Mouse (Mus musculus): Measurements from ENCODE around the gene Gstcd. TPM values are rescaled to one million over a fixed set of nuclear protein-coding genes. Genes with fewer than 3 reads are reported as not detected.
A peak's percentile ranks its signal among the peaks of the same experiment; 100 is the strongest.

The Gstcd gene
- 1 to 10 TPM; 2.5 to 4.0 TPM for polyA plus RNA-seq (2017; shearing (Covaris generic))

DNA sequence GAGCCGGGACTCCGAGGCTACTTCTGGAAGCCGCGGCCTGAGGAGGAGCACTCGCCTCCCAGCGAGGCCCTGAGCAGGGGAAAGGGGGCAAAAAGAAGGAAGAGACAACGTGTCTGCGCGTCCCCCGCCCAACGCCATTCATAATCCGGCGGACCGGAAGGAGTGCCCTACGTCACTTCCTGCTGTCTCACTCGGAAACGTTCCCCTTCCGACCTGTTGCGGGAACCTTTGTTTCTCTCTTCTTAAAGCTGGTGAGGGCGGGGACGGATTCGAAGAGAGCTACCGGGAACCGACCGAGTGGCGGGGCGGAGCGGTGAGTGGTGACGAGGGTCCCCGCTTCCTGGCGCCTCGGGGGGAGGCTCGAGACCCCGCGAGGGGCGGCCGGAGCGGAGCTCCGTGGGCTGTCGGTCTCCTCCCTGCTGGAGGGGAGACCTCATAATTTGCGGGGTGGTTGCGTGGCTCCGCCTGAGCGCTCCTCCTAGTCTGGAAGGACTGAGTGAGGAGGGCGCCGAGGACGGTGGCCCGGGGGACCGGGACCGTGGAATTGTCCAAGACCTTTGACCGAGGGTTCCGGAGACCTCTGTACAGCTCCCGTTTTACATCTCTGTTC, at the start of gene Gstcd, which contains the start of gene Ints12:
TSS of gene Gstcd (minus strand) at position 370 of the 610 bp plus-strand sequence.
TSS of gene Ints12 (plus strand) at position 177 of the 610 bp plus-strand sequence.
- ATAC-seq: peak; percentile 89

DNA sequence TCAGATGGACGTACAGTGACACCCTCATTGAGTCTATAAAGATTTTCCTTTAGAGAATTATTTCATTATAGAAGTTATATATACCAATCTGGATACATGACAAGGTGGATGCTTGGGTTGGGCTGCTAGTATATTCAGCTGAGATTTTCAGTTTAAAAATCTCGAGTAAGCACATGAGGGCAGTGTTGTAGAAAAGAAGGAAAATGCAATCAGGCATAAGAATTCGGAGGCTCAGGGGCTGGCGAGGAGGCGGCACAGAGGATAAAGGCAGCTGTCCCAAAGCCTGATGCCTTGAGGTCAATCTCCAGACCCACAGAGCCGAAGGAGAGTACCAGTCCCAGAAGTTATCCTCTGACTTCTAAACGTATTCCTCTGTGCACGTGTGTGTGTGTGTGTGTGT, 40.8 kb upstream of the Gstcd start:
- no peak for ATAC-seq

DNA sequence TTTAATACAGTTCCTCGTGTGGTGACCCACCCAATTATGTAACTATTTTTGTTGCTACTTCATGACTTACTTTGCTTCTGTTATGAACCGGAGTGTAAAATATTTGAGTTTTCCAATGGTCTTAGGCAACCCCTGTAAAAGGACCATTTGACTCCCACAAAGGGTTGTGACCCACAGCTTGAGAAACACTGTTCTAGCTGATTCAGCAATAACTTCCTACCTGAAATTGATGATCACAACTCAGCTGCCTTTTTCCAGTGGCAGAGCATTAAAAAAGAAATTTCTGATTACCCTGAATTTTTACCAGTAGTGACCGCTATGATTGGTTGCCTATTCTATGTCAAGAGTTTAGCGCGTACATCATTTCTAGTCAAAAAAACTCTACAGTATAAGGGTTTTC, 39.5 kb upstream of the Gstcd start:
- no peak for ATAC-seq

DNA sequence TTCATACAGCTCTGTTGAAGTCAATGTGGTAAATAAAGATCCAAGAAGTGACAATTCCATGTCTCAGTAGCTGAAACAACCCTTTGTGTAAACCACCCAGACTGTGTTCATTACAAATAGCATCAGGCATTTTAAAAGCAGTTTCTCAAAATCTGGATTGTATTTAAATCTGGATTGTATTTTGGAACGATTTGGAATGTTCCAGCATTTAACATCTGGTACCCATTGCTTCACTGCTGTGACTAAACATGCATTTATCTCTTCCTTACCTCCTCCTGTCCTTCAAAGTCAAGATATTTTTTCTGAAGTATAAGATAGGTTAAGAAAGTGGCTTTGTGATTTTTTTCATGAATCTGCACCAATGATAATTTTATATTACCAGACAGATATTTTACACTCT, 21.4 kb upstream of the Gstcd start:
- ATAC-seq: no peak

DNA sequence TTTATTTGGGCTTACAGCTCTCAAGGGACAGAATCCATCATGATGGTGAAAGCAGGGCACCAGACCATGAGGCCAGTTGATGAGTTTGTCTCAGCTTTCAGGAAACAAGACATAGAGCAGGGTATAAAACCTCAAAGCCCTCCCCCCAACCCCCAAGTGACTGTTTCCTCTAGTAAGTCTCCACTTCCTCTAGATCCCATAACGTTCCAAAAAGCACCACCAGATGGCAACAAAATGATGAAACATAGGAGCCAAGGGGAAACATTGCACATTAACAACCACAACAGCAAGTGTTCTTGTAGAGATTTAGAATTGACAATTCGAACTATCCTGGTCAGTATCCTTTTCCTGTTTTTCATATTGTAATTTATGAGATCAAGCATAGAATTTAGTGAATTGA, 19.9 kb upstream of the Gstcd start:
- ATAC-seq: no peak

DNA sequence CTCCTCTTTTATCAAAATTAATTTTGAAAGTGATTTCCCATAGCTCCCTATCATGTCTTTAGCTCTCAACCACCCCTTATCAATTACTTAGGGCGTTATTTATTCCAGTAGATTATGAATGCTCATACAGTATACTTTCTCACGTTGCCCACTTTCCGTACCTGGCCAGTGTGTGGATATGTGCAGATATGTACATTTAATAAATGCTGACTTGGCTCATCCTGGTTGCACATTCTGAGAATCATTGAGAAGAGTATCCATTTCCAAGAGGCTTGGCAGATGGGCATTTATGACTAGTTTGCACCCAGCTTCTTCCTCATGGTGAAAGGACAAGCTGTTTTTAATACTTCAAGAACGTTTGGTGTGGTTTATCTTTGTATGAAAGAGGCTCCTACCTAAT, 18.0 kb upstream of the Gstcd start:
- ATAC-seq: no peak

DNA sequence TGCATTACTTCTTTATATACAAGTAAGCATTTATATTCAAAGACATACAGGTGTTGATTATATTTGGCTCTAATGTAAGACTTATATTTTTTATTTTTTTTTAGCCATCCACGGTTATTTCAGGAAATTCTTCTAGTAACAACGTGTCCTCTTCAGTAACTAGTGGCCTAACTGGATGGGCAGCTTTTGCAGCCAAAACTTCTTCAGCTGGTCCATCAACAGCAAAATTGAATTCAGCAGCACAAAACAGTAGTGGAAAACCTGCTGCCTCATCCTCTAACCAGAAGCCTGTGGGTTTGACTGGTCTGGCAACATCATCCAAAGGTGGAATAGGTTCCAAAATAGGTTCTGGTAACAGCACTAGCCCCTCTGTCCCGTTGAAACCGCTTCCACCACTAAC, 16.9 kb upstream of the Gstcd start:
- ATAC-seq: no peak

DNA sequence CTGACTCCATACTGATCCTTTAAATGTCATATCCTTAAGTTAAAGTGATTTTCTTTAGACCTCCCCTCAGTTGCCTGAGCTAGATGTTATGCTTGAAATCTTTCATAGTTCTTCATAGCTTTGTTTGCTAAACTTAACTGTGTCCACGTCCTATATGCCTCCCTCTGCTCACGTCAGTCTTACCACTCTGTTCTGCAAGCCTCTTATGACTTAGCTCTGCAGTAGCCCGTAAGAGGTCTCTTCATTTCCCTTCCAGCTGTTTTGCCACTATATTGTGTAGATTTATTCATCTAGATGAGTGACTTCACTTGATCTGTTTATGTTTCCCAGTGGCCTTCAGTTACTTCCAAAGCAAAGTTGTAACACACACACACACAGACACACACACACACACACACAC, 12.6 kb upstream of the Gstcd start:
- ATAC-seq: no peak

DNA sequence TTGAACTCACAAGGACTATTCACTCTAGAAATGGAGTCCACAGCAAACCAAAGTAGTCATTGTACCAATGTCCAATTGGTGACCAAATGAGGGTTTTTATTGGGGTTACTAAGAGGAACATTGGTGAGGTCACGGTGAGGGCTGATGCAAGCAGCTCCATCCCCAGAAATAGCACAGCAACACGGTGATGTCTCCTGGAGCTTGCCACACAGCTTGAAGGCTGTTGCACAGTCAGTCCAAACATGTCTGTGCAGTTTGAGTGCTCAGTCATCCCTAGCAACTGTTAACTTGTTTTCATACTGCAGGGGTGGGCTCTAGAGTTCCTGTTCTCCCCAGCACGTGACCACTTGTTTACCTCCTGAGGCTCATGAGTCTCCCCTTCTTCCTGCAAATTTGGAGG, 11.9 kb upstream of the Gstcd start:
- no peak for ATAC-seq

DNA sequence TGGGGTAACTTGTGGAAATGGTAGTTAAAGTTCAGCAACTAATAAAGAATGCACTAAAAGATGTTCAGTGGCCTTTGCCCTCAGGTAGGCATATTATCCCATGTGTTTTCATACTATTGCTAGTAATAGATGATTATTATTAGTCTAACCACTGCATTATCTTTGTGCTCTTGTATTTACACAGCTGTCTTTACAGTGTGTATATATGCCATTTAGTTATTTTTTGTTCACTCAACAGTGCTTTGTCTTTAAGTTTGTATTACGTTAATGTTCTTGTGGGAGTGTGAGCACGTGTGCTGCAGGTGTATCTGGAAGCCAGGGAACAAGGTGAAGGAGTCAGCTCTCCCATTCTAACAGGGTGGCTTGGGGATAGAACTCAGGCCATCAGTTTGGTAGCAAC, 7.1 kb upstream of the Gstcd start:
- ATAC-seq: no peak

DNA sequence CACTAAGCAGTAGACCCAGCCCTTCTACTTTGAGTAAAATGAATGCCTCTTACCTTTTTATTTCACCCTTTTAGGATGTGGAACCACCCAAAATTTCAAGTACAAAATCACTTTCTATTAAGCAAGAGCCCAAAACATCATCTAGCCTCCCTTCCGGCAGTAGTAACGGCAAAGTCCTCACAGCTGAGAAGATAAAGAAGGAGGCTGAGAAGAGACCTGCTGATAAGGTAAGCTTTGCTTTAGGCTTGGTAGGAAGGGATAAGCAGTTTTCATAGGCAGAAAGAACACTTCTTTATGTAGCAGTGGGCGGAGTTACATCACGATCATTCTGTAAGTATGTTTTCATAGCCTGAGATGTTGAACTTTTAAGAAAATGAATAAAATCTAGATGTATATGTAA, 6.5 kb upstream of the Gstcd start:
- ATAC-seq: no peak

DNA sequence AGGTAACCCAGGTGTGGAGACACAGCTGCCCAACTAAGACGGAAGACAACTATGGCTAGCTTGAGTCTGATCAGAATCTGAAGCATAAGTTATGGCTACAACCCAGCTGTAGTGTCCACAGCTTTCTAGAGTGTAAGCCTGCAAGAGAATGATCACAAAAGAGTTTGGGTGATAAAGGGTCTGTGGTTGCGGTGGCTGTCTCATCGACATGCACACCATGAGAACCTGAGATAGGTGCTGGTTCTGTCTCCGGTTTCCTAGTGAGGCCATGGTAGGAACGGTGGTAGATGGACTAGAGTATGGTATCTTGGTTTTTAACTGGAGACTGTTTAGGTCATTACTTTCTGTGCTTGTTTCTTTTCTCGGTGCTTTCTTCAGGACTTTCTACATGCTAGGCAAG, 6.1 kb upstream of the Gstcd start:
- no peak for ATAC-seq

DNA sequence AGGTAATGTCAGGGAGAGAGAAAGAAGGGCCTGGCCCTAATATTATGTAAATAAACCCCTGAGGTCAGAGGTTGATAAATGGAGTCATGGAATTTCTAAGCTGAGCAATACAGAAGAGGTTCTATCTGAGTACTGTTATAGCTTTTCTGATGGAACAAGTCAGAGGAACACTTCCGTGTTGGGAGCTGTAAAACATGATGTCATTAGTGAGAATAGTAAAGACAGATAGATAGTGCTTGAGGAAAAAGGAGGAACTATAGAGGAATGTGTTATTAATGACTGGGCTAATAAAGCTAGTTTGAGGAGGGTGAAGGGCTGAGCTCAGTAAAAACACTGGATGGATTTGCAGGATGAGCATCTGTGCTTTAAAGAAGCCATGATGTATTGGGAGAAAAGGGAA, 2.5 kb upstream of the Gstcd start:
- no peak for ATAC-seq

DNA sequence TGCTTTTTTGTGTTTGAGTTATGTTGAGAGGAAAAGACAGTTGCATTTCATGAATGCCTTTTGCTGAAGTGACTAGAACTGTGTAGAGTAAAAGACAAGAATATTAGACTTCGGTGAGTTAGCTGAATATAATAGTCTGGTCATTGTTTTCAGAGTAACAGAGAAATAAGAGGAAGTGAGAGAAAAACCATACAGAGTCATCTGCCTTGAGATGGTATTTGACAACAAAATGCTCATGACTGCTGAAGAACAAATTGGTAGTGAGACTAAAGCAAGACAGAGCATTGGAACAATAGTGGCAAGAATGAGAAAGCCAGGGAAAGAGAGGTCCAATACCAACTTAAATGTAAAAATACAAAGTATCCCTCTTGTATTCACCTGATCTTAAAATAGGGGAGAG, 1.1 kb upstream of the Gstcd start:
- no peak for ATAC-seq

DNA sequence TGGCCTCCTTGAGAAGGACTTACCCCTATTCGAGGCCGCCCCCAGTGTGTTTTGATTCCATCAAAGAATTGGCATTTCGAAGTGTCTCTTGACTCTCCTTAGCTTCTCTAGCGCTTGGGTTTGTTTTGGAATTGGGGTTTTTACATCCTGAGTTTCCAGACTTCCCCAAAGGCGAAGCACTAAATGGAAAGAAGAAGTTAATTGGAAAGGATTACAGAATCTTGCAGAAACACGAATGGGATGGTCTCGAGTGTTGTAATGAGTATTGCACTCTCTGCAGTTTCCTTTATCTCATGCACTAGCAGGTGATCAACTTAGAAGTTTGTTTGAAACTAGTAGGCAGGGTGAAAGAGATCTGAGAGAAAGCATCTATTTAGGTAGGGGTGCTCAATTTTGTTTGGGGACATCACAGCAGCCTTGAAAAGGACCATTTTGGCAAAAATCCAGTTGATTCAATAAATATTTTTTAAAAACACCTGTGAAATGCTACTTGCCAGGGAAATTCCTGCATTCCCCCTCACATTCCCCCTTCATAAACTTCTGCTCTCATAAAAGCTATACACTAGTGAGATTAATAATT, 531 bp upstream of the Gstcd start:
- peak; percentile 11 for ATAC-seq

DNA sequence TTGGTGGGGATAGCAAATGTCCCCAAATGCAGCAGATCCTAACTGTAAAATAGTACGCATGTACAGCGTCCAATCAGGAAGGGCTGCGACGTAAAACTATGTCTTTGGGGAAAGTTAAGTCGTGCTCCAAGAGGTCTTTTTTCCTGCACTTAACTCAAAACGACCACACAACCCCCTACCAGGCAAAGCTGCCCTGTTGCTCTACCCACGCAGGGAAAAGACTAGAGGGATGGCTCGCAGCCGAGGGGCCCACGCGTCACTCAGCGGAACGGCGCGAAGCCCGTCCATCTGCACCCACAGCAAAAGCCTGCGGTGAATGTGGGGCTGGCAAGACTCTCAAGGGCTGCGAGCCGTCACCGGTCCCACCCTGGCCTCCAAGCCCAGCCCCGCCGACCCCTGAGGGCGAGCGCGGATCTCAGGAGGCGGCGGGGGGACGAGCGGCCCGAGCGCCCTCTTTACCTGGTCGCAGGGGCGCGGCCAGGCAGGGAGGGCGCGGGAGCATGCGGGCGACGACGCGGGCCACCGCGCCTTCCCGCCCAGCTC, 641 bp downstream of the Gstcd start:
- peak; percentile 60 for ATAC-seq

DNA sequence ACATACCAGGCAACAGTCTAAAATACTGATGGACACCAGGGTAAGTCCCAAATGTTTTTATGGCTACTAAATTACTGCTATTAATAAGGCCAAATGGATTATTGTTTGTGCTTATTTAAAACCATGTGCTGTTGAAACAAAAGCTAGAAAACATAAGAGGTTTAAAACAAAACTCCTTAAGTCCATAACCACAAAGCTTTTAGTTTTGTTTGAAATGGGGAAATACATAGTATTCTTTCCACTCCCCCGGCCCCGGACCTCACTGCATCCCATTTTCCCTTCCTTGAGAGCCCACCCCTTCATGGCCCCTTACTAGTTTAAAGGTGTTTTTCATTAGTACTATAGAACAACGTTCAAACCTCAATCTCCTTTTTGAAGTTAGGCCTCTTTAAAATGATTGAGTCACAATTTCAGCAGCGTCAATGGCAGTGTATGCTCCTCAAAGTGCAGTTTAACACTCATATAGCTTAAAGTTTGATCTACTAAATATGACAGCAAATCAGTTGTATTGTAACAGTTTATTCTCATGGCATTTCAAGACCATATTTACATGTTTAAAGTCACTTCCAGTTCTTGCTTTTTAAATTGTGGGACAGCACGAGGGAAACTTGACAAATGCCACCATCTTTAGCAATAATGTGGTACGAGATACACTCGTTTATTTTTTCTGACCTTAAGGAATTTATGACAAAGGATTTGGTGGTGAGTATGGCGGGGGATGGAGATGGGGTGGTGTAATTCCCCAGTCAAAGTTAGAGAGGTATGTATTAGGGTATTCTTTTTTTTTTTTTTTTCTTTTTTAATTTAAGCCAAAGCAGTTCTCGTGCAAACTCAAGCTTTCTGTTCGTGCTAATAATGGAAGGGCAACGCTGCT, 1.3 kb downstream of the Gstcd start:
- no peak for ATAC-seq

DNA sequence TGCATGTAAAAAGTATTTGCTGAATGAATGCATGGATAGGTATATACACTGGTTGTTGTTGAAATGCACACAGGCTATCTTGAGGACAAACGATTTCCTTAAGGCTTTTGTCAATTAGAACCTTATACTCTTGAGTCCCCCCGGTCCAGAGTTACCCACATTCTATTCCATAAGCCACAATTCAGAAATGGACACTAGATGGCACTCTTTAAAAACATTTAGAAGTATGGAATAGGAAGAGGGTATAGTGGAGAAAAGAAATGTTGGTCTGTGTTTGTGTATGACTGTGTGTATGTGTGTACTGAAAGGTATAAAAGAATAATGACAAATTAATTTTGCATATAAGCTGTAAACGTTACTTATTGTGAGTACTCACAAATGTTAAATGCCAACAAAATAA, 6.0 kb downstream of the Gstcd start:
- ATAC-seq: peak; percentile 78

DNA sequence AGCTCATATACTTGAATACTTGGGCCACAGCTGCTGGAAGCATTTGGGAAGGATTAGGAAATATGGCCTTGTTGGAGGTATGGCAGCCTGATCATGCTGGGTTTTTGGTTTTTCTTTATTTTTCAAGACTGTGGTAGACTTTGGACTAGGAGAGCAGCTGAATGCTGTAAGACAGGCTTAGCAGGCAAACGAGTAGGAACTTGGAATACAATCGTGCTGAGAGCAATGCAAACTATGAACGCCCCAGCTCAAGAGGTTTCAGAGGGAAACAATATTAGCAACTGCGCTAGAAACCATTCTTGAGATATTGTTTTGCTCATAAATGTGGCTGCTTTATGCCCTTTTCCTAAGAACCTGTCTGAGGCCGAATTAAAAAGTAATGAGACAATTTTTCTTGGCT, 9.1 kb downstream of the Gstcd start:
- no peak for ATAC-seq

DNA sequence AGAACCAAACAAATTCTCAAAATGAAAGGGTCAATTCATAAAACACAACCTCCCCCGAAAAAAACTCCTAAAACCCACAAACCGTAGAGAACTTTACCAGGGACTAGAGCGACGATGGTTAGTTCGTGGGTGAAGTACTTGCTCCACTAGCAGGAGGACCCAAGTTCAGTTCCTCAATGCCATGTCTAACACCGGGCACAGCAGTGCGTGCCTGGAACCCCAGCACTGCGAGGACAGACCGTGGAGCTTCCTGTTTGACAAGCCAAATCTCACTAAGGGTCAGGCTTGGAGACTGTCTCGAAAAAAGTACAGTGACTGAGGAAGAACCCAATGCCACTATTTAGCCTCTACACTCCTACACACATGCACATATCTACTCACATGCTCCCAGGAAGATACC, 16.3 kb downstream of the Gstcd start:
- ATAC-seq: no peak

DNA sequence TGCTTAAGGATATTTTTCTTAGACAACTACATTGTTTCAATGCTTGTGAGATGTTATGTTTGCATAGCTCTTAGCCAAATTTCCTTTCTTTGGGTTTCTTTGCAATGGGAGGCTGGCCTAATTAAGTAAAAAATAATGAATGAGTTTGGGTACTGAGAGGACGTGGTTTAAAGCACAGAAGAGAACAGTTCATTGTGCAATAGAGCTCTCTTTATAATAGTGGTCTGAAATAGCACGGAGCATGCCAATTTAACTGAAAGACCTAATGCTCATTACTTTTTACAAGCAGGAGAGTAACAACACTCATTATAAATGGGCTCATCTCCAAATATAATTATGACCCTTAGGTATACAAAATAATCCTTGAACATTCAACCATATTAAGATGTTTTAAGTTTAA, 39.8 kb downstream of the Gstcd start:
- ATAC-seq: no peak

DNA sequence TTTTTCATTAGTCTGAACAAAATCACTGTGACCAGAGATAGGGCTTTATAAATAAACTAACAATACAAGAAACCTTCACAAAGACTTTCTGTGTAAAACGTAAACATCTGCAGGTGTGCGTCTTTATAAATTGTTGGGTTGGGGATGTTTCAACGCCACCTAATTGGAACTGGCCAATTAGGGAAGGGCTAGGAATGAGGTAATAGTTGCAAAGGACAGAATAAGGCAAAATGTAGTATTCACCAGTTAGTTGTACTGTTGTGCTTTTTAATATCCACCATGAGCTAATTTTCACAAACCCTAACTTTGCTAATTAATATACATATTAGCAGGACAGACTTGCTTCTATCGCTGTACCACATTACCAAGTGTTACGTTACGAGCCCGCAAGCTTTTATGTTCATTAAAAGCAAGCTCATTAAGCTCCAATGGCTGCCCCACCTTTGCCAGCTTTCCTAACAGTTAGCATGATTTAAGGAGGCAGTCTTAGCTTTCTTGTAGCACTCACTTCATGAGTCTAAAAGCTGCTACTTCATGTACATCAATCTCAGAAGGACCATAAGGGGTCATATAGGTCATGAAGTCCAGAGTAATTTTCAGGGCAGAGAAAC, 58.6 kb downstream of the Gstcd start:
- ATAC-seq: no peak

DNA sequence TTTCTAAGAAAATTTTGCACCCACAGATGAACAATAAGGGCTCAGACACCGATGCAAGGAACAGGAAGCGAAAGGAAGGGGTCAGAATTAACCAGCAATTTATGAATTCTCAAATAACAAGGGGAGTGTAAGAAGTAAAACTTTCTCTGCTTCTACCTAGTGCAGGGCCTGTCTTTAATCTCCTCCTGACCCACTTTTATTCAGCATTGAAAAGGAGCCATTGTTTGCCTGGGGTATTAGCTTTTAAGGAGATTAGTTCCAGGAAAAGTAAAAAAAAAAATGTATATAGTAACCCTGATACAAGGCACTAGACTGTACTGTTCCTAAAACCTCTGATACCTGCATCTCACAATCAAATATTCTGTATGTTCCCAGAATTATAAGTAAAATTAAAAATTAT, 64.9 kb downstream of the Gstcd start:
- no peak for ATAC-seq
